Mouse (Mus musculus) megakaryocyte, embryonic 14.5 days (primary cell): Measurements from ENCODE around the gene Cyp2d26.

Source experiments
- FLI1 ChIP-seq: IDR thresholded peaks from 2 replicates; pipeline ENCODE4 v1.6.1; 2012; ENCODE audit warnings: low read length, inconsistent platforms, mixed read lengths
- GATA1 ChIP-seq: IDR thresholded peaks from 3 replicates; pipeline ENCODE4 v1.6.1; 2012; ENCODE audit warnings: mixed read lengths, low read length, inconsistent platforms, borderline replicate concordance

DNA sequence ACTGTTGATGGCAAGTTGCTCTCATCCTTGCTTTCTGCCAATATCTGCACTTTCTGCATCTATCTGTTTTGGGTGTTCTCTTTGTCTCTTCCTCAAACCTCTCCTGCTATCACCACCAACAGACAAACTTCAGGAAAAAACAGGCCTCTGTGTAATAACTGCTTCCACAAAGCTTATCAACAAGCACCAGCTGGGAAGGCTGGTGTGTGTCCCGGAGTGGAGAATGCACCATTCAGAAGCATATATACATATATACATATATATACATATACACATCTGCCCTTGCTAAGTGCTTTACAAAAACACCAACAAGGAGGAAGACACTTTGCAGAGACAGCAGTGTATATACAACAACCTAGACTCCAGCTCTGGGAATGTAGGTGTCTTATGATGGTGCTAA is 16.5 kb upstream of the Cyp2d26 start:
- TF ChIP-seq GATA1 (no peak), FLI1 (no peak)
